Mouse (Mus musculus): Measurements from ENCODE around the gene Ssh2. TPM values are rescaled to one million over a fixed set of nuclear protein-coding genes. Genes with fewer than 3 reads are reported as not detected.

Gene Ssh2
- total RNA-seq, 2 experiments from 2014 or later: 46.9 to 49.6 TPM

Other genes starting within 250 kb of the Ssh2 start
- 1 to 10 TPM in 1 of 2 experiments, under 1 TPM in 1; 0.66 to 1.1 TPM for gene Slc6a4, start 217.7 kb upstream of the Ssh2 start, total RNA-seq (2021)
- gene Nsrp1, start 137.9 kb upstream of the Ssh2 start, total RNA-seq (2021): 10 to 100 TPM; 15.2 to 15.8 TPM
- gene Efcab5, start 27.3 kb upstream of the Ssh2 start, total RNA-seq (2021): 1 to 10 TPM; 2.1 to 2.2 TPM
- gene Coro6, start 246.1 kb downstream of the Ssh2 start, total RNA-seq (2021): 10 to 100 TPM; 18.4 to 21.1 TPM